Mouse (Mus musculus) CD8-positive naive resting alpha-beta T cell, adult 57 days (primary cell): ENCODE measurements around the gene 9330161L09Rik. TPM values are rescaled to one million over a fixed set of nuclear protein-coding genes. Genes with fewer than 3 reads are reported as not detected.

ENCODE experiments used
- total RNA-seq: library from RNA; stranded (reverse); gene quantifications from one replicate; pipeline ENCODE4 v1.2.4, GENCODE M21; 2023

Gene 9330161L09Rik
- 10.8 TPM for total RNA-seq

DNA sequence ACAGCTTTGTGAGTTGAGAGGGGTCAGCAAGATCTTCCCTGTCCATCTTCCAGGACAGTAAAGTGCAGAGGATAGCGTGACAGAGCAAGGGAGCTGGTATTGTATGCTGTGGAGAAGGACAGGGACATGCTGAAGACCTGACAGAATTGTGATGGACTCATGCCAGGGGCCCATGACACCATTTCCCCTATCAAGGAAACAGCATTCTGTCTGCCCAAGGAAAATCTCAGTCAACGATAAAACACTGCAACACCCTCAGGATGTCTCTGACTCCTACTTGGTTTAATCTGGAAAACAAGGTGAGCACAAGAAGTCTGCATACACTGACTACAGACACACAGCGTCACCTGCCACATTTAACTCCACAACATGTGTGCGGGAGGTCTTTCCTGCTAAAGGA, at the start of gene 9330161L09Rik:
TSS of gene 9330161L09Rik (minus strand) at position 101 of the 400 bp plus-strand sequence.

DNA sequence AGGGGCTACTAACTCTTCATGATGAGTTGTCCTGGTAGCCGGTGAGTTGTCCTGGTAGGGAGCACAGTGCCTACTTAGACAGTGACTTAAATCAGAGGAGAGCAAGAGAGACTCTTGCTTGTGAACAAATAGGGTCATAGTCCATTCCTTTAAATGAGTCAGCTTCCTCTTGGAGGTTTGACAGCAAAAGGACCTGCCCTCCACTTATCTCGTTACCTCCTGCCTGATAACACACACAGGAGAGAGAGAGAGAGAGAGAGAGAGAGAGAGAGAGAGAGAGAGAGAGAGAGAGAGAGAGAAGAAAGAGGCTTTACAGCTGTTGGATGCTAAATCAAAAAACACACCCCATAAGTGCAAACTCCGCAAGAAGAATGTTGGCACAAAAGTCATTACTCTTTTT, 49.5 kb upstream of the 9330161L09Rik start, which contains the start of gene Ifi27l2b:
TSS of gene Ifi27l2b (minus strand) at position 84 of the 400 bp plus-strand sequence.

DNA sequence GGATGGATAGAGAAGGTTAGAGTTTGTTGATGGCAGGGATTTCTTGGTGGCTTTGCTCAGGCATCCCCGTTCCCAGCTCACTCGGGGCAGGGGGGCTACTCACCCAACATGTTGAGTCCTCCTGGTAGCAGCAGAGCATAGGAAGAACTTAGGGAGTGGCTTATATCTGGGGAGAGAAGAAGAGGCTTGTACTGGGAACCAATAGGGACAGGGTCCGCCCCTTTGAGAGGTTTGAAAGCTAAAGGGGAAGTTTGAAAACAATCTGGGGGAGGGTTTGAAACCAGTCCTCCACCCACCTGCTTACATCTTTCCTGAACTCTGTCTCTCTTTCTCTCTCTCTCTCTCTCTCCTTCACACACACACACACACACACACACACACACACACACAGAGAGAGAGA, 35.9 kb upstream of the 9330161L09Rik start, which contains the start of gene Ifi27l2a:
TSS of gene Ifi27l2a (minus strand) at position 157 of the 400 bp plus-strand sequence.

DNA sequence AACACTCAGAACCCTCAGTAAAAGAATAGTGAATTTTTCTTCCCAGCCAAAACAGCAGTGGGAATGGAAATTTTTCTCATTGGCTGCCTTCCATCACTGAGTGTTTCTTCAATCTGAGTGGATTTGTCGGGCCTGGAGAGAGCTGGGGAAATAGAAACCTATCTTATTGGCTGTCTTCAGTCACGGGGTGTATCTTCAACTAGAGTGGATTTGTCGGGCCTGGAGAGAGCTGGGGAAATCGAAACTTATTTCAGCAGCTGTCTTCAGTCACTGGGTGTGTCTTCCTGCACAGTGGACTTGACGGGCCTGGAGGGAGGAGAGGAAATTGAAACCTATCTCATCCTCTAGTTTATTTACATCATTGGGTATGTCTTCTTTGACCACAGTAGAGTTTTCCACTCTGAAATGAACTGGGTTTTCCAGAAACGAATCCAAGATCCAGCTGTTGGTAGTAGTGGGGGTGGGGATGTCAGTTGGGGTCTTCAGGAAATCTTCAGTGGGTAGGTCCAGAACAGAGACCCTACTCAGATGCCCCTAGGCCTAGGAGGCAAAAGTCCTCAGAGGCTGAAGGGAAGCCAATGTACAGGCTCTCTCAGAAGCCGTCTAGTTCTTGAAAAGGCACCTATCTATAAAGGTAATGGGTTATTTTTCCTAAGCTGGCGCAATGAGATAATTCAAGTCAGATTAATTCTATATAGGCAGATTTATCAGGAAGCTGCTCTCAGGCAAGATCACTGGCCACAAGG, 26.5 kb upstream of the 9330161L09Rik start, which contains the start of gene Ifi27:
TSS of gene Ifi27 (plus strand) at position 226 of the 746 bp plus-strand sequence.

DNA sequence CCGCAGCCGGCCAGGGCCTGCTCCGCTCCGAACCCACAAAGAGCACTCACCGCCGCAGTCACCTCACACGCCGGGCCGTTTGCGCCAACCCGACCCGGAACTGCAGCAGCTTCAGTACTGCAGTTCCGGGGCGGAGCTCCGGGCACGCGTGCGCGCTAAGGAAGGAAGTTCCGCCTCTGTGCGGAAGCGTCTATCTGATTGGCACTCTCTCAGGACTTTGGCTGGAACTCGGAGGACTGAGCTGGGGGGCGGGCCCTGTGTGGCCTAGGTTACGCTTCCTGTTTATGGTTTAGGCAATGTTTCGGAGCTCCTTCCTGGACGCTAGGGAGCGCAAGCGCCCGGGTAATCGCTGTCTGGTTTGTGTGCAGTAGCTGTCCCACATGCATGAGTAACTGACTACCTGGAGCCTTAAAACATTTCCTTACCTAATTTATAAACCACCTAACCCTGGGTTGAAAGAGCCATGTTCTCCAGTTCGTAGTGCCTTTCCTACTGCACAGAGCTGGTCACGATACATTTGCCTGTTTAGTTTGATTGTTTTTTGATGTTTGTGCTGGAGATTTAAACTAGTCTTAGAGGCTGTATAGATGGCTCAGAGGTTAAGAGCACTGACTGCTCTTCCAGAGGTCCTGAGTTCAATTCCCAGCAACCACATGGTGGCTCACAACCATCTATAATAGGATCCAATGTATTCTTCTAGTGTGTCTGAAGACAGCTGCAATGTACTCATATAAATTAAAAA, 18.3 kb upstream of the 9330161L09Rik start, which contains the start of gene Ddx24:
TSS of gene Ddx24 (minus strand) at position 102 of the 742 bp plus-strand sequence.

DNA sequence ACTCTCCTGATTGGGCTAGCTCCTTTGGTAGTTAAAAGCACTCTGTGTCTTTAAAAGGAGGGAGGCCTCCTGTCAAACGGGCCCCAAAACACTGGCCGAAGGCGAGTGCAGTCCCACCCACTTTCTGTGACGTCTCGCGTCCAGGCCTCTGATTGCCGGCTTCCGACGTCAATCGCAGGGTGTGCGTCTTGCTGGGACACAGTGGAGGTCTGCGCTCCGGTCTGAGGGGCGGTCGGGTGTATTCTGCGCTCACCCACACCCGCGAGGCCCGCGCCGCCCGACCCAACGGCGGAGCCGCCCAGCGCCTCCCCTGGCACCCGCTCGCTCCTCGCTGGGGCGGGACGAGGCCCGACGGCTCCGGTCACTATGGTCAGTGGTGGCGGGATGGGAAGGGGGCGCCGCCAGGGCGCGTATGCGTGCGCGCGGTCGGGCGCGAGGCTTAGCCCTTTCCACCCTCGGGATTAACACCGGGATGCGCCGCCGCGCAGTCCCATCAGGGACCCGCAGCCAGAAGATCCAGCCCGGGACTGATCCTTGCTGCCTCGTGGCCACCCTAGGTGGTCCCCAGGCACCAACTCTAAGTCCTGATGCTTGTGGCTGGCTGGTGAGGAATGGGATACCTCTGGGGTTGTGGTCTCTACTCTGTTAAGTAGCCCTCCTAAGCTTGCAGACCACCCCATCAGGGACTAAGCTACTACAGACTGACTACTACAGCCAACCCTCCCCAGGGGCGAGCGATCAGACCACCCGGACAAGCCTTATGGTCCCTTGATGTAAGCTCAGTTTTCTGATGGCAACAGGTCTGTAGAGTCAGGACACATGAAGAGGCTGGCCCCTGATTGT, 18.9 kb downstream of the 9330161L09Rik start, which contains the start of gene Otub2:
TSS of gene Otub2 (plus strand) at position 178 of the 843 bp plus-strand sequence.

Other genes with a start within 250 kb of the 9330161L09Rik start
- gene Prima1, start 165.7 kb downstream of the 9330161L09Rik start, total RNA-seq = not detected
- not detected for gene Fam181a, start 96.8 kb downstream of the 9330161L09Rik start, total RNA-seq
- gene Asb2, start 51.8 kb downstream of the 9330161L09Rik start, total RNA-seq = 7.1 TPM
- gene Otub2, start 19.1 kb downstream of the 9330161L09Rik start, total RNA-seq = 1.1 TPM
- 189 TPM for gene Ddx24, start 18.0 kb upstream of the 9330161L09Rik start, total RNA-seq
- 211 TPM for gene Ifi27, start 26.4 kb upstream of the 9330161L09Rik start, total RNA-seq
- 182 TPM for gene Ifi27l2a, start 35.9 kb upstream of the 9330161L09Rik start, total RNA-seq
- gene Ifi27l2b, start 49.4 kb upstream of the 9330161L09Rik start, total RNA-seq = not detected
- not detected for gene Ppp4r4, start 124.5 kb upstream of the 9330161L09Rik start, total RNA-seq
- gene Serpina10, start 223.6 kb upstream of the 9330161L09Rik start, total RNA-seq = not detected
- not detected for gene Serpina6, start 249.4 kb upstream of the 9330161L09Rik start, total RNA-seq